Mouse (Mus musculus) spleen, postnatal 4 days (tissue): ENCODE data around the gene Pml.

Experiments used
- DNase-seq, 2 experiments: peaks; one replicate each; pipeline ENCODE4 v3.0.0; 2022; ENCODE audit warnings: low spot score in 2 of 2

The Pml gene

GRCm38 (mm10) chr9:58241780-58242485, 7.7 kb downstream of the Pml start:
- no peak for DNase-seq

GRCm38 (mm10) chr9:58234502-58235015, 15.0 kb downstream of the Pml start:
- no peak for DNase-seq

- DNase-seq, result no peak
These were observed 17.2 kb downstream of the Pml start for GRCm38 (mm10) chr9:58232374-58232773.

- no peak for DNase-seq
These were observed 17.8 kb downstream of the Pml start for GRCm38 (mm10) chr9:58231746-58232145.

- DNase-seq, result no peak
These were observed 20.7 kb downstream of the Pml start for GRCm38 (mm10) chr9:58228777-58229466.

- peak; percentile 71 to 90 for DNase-seq
These were observed 23.4 kb downstream of the Pml start for GRCm38 (mm10) chr9:58225915-58226913.

GRCm38 (mm10) chr9:58224356-58224755, 25.2 kb downstream of the Pml start:
- DNase-seq, result no peak

- DNase-seq, result peak; percentile 53 to 81
These were observed 29.2 kb downstream of the Pml start for GRCm38 (mm10) chr9:58220218-58220903.

GRCm38 (mm10) chr9:58218539-58218938, 31.0 kb downstream of the Pml start:
- DNase-seq, result no peak

- peak in 1 of 2 experiments; percentile 53 for DNase-seq
These were observed 33.2 kb downstream of the Pml start for GRCm38 (mm10) chr9:58216402-58216801.

GRCm38 (mm10) chr9:58214519-58215180, 34.9 kb downstream of the Pml start:
- DNase-seq, result peak in 1 of 2 experiments; percentile 51

GRCm38 (mm10) chr9:58213865-58214264, 35.7 kb downstream of the Pml start:
- DNase-seq, result peak in 1 of 2 experiments; percentile 60

- DNase-seq, result no peak
These were observed 36.2 kb downstream of the Pml start for GRCm38 (mm10) chr9:58213377-58213776.

- no peak for DNase-seq
These were observed 39.3 kb downstream of the Pml start for GRCm38 (mm10) chr9:58210304-58210627.

- no peak for DNase-seq
These were observed 39.9 kb downstream of the Pml start for GRCm38 (mm10) chr9:58209462-58210303.

- no peak for DNase-seq
These were observed 43.6 kb downstream of the Pml start for GRCm38 (mm10) chr9:58206013-58206412.

- peak; percentile 94 to 98 for DNase-seq
These were observed 45.1 kb downstream of the Pml start for GRCm38 (mm10) chr9:58204448-58205000.

- DNase-seq, result peak; percentile 73 to 84
These were observed 45.8 kb downstream of the Pml start, which contains the start of the genes Islr and Islr2 for GRCm38 (mm10) chr9:58203516-58204447. Islr (minus strand) TSS chr9:58204306. Islr2 (minus strand) TSS chr9:58204319.
